Mouse (Mus musculus): ENCODE data around the gene Gm17545.
"Not testable (repeated sequence)": the region's sequence is repeated elsewhere in the genome, so short reads cannot be mapped to it uniquely, and the experiment has no call there.

Gene Gm17545

DNA sequence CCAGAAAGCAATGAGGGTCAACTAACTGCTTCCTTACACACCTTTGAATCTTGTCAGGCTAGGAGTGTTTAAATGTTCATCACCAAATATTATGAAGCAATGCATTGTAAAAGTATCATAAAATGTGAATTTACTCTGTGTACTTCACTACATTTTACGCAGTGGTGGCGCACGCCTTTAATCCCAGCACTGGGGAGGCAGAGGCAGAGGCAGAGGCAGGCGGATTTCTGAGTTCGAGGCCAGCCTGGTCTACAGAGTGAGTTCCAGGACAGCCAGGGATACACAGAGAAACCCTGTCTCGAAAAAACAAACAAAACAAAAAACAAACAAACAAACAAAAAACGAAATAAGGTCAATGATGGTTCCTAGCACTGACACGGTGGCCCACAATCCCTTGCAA is at the start of gene Gm17545:
Gene Gm17545 (plus strand): TSS at position 301 of the 400 bp plus-strand sequence.
- DNase-seq (ENCODE audit: low spot score), result not testable (repeated sequence)

- no peak for DNase-seq (ENCODE audit: low spot score)
Observed at GRCm38 (mm10) chr9:22405414-22405813, 48.7 kb upstream of the Gm17545 start.

DNA sequence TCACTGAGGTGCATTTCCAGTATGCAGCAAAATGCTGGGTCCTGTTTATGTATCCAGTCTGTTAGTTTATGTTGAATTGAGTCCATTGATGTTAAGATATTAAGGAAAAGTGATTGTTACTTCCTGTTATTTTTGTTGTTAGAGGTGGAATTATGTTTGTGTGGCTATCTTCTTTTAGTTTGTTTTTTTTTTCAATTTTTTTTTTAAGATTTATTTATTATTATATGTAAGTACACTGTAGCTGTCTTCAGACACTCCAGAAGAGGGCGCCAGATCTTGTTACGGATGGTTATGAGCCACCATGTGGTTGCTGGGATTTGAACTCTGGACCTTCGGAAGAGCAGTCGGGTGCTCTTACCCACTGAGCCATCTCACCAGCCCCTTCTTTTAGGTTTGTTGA is 46.5 kb upstream of the Gm17545 start:
- DNase-seq (ENCODE audit: low spot score), result not testable (repeated sequence)

DNA sequence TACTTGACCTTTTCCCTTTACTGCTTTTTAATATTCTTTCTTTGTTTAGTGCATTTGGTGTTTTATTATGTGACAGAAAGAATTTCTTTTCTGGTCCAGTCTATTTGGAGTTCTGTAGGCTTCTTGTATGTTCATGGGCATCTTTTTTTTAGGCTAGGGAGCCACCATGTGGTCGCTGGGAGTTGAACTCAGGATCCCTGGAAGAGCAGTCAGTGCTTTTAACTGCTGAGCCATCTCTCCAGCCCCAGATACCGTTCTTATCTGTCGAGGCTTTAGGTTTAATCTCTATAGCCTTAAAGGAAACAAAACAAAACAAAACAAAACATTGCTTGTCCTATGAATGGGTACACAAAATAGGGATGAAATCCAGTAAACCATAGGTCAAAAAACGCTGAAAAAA is 45.7 kb upstream of the Gm17545 start:
- DNase-seq (ENCODE audit: low spot score), result not testable (repeated sequence)

GRCm38 (mm10) chr9:22409501-22409900 is 44.6 kb upstream of the Gm17545 start:
- no peak for DNase-seq (ENCODE audit: low spot score)

DNA sequence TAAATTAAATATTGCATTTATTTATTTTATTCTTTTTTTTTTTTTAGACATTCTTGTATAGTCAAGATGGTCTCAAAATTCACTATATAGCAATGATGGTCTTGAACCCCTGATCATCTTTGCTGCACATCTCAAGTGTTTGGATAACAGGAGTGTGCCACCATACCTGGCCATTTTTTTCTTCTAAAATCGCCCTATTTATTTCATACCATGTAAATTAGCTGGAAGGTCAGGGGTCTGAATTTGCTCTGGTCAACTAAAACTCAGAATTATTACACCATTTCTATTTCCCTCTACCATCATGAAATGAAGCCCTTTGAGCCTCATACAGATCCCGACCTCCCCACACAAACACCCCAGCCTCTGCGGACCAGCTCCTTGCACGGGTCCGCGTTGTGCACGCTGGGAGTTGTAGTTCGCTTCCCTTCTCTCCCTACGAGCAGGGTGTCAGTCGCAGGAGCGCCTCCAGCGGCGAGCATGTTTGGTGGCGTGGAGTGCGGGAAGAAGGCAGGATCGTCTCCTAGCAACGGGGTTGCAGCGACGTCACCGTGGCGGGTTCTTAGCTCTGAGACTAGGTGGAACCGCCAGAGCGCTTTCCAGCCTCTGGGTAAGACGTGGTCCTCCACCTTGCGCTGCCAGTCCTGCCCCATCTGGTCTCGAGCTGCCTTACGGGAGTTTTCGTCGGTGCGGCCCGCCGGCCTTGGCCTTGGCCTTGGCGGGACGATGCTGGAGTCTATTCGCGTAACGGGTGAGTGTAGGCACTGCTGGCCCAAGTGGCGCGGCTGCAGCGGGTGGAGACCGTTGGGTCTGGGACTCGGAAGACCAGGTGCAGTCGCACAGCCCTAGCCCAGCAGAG is 42.9 kb upstream of the Gm17545 start, which contains the start of gene 9530077C05Rik:
Gene 9530077C05Rik (plus strand): TSS at position 512 of the 856 bp plus-strand sequence.
- peak; percentile 89 for DNase-seq (ENCODE audit: low spot score)

DNA sequence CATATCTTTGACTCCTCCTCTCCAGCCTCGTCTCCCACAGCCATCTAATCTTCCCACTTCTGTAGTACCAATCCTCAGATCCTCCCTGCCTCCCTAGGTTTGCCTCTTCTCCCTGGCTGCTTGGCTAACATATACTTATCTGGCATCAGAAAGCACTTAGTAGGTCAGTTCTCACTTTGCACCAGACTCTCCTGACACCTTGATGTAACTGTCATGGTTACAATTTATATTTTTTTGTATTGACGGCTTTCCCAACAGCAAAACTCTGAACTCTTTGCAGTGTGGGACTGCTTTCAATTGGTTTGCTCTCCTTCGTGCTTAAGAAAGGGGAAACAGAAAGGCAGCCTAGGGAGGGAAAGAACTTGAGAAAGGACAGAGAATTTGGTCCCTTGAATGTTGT is 37.9 kb upstream of the Gm17545 start:
- no peak for DNase-seq (ENCODE audit: low spot score)

- no peak for DNase-seq (ENCODE audit: low spot score)
Observed at GRCm38 (mm10) chr9:22417547-22417946, 36.5 kb upstream of the Gm17545 start.

DNA sequence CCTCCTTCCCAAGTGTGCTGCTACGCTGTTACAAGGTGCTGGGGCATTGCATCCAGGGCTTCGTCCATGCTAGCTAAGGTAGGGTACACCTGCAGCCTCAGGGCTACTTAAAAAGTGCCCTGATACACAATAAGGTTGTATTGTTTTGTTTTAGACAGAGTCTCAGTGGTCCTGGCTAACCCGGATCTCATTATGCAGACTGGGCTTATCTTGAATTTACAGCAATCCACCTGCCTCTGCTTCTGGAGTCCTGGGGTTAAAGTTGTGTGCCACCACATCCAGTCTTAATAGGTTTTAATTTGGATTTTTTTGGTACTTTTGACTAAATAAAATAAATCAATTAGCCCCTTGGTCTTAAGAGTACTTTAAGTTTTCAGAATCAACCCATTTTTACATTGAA is 34.2 kb upstream of the Gm17545 start:
- DNase-seq (ENCODE audit: low spot score), result no peak

DNA sequence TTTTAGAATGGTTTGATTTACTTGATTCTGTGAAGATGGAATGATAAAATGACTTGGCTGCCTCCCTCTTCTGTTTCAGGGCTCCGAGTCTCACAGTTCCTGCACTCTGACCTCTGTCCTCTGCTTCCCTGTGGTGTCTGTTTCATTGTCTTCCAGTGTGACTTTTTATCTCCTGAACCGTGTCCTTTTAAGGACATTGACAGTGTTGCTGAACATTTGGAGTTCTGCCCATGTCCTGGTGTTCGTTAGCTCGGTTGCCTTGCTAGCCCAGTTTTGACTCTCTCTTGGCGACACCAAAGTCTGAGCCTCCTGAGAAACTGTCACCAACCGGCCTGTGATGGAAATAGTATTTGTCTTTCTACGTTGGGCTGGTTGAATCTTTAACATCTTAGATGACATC is 33.6 kb upstream of the Gm17545 start:
- no peak for DNase-seq (ENCODE audit: low spot score)

DNA sequence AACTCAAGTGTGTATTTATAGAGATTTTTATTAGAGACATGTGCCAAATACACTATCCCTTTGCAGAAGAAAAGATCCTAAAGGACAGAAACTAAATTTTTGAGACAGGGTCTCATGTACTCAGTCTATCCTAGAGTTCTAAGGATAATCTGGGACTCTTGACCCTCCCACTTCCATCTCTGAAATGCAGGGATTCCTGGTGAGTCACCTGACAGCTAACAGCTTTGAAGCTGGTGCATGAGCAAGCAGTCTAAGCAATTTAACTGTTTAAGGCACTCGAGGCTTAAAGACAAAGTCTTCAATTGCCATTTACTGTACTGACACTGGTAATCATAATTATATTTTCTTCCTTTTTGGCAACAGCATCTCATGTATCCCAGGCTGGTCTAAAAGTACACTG is 31.5 kb upstream of the Gm17545 start:
- no peak for DNase-seq (ENCODE audit: low spot score)

GRCm38 (mm10) chr9:22423507-22423906 is 30.6 kb upstream of the Gm17545 start:
- no peak for DNase-seq (ENCODE audit: low spot score)

GRCm38 (mm10) chr9:22424196-22424595 is 29.9 kb upstream of the Gm17545 start:
- DNase-seq (ENCODE audit: low spot score), result no peak

- no peak for DNase-seq (ENCODE audit: low spot score)
Observed at GRCm38 (mm10) chr9:22424719-22425118, 29.4 kb upstream of the Gm17545 start.

DNA sequence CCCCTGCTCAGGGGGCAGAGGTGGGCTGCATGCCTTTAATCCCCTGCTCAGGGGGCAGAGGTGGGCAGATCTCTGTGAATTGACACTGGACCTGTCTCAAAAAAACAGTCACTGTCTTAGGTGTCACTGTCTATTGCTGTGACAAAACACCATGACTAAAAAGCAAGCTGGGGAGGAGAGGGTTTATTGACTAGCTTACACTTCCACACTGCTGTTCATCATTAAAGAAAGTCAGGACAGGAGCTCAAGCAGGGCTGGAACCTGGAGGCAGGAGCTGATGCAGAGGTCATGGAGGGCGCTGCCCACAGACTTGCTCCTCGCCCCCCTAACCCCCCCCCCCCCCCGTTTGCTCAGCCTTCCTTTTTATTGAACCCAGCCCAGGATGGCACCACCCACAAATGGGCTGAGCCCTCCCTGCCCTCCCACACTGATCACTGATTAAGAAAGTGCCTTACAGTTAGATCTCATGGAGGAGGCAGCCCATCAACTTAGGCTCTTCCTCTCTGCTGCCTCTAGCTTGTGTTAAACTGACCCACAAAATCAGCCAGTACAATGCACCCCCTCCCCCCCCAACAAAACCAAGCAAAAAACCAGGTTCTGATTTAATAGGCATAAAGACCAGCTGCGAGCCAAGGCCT is 25.9 kb upstream of the Gm17545 start:
- DNase-seq (ENCODE audit: low spot score), result no peak

DNA sequence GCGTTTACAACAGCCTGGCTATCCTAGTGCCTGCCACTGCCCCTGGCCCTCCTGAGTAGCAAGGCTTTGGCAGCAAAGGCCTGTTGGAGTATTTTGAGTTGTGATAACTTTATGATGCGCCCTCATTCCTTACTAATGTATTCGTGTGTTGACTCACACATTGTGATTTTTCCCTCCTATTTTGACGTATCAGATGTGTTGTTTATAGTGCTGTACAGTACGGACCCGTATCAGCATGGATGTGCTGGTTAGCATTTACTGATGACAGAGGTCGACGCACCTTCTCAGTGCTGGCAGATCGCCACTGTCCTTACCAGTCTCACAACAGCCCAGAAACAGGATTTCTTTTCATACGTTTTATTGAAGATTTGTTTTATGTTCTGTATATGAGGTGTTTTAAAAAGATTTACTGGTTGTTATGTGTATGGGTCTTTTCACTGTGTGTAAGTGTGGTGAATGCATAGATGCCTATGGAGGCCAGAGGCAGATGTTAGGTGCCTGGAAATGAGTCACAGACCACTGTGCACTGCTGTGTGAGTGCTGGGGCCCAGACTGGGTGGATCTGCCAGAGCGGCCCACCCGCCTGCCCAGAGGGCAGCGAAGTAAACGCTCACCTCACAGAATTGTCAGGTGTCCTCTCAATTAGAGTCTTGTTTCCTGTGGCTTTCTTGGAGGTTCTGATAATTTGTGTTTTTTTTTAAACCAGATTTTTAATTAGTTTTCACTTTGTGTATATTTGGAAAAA is 25.3 kb upstream of the Gm17545 start:
- DNase-seq (ENCODE audit: low spot score), result no peak

GRCm38 (mm10) chr9:22429533-22430241 is 24.4 kb upstream of the Gm17545 start:
- DNase-seq (ENCODE audit: low spot score), result peak; percentile 7

DNA sequence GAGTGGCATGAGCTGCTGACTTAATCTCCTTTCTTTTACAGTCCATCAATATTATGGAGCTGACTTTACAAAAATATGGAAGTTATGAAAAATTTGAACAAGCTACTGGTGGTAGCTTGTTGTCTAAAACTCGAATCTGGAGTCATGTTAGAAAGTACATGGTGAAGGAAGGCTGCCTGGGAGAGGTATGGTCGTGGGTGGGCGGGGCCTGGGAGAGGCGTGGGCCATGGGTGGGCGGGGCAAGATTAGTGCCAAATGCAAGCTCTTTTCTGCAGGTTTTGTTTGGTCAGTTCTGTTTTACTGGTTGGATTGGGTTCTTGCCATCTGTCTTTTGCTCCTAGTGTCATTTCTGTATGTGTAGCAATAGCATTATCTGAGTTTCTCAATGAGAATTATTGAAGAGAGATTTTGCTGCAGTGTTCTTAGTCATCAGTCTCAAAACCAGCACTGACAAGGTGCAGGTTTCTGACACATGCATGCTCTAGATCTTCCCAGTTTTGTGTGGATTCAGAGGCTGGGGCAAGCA is 23.7 kb upstream of the Gm17545 start:
- DNase-seq (ENCODE audit: low spot score), result no peak

DNA sequence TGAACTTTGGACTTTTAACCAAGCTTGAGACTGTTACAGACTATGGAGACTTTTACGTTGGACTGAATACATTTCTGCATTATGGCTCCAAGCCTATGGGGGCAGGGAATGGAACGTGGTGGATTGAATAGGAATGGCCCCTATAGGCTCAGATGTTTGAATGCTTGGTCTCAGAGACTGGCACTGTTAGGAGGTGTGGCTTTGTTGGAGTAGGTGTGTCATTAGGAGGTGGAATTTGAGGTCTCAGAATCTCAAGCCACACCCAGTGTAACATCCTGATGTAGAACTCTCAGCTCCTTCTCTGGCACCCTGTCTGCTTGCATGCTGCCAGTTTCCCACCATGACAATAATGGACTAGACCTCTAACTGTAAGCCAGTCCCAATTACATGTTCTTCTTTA is 20.9 kb upstream of the Gm17545 start:
- no peak for DNase-seq (ENCODE audit: low spot score)

DNA sequence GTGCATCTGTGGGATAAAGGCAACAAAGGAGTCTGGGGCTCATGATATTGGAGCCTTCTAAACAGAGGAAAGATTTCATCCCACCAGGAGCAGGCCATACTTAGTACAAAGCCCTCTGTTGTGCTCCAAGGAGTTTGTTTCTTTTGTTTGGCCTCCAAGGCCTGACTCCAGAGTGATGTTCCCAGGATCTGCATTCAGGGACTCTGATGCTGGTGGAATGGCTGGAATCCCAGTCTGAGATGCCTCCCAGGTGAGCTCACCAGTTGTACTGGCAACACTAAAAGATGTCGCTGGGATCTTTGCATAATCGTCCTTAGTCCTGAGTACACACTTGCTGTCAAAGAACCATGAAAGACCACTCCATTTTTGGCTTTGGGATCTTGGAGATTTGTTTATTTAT is 20.0 kb upstream of the Gm17545 start:
- no peak for DNase-seq (ENCODE audit: low spot score)

GRCm38 (mm10) chr9:22438826-22439225 is 15.3 kb upstream of the Gm17545 start:
- no peak for DNase-seq (ENCODE audit: low spot score)

- DNase-seq (ENCODE audit: low spot score), result no peak
Observed at GRCm38 (mm10) chr9:22443157-22443556, 10.9 kb upstream of the Gm17545 start.

Data from MN1 (cell line).